Mouse (Mus musculus): ENCODE data around the gene Mef2c. TPM values are rescaled to one million over a fixed set of nuclear protein-coding genes. Genes with fewer than 3 reads are reported as not detected.

The Mef2c gene
- total and polyA plus RNA-seq, 3 experiments, result not detected

DNA sequence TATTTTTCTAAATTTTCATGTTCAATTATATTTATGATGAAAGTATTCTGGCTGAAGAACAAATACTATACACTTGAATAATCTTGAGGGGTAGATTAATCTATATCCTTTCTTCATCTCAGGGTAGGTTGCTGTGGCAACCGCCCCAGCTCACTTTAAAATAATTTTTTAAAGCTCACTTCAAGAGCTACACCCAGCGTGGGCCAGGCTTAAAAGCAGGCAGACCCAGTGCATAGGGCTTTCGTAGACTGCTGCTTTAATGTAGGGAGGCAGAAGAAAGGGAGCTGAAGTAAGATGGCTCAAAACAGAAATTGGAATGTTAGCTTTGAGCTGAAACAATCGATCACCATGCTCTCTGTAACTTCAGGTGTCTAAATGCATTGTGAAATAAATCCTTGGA is 17.0 kb downstream of the Mef2c start:
- TF ChIP-seq POLR2A (IDR thresholded peaks at IDR 0.05; ENCODE audit: control insufficient read depth in 1 of 2, insufficient read depth in 1 of 2, low read depth in 1 of 2, low read length in 2 of 2, poor library complexity in 1 of 2), result no peak
- TF ChIP-seq BHLHE40 (IDR thresholded peaks at IDR 0.05; ENCODE audit: borderline replicate concordance, low read depth, low read length), result no peak
- no peak for TF ChIP-seq POLR2AphosphoS2 (IDR thresholded peaks at IDR 0.05; ENCODE audit: low read length)
- TF ChIP-seq MXI1 (IDR thresholded peaks at IDR 0.05; ENCODE audit: low read depth, low read length), result no peak
- TF ChIP-seq GATA1 (IDR thresholded peaks at IDR 0.05; ENCODE audit: low read depth, low read length), result no peak
- TF ChIP-seq RCOR1 (IDR thresholded peaks at IDR 0.05; ENCODE audit: low read depth, low read length), result no peak
- TF ChIP-seq ETS1 (IDR thresholded peaks at IDR 0.05; ENCODE audit: low read depth, low read length), result no peak
- TF ChIP-seq TBP (IDR thresholded peaks at IDR 0.05; ENCODE audit: low read depth, low read length), result no peak
- TF ChIP-seq ZC3H11A (IDR thresholded peaks at IDR 0.05; ENCODE audit: low read depth, low read length), result no peak
- TF ChIP-seq RAD21 (IDR thresholded peaks at IDR 0.05; ENCODE audit: low read depth, low read length), result no peak
- TF ChIP-seq E2F4 (IDR thresholded peaks at IDR 0.05; ENCODE audit: borderline replicate concordance, low read depth, low read length), result no peak
- no peak for TF ChIP-seq CHD1 (IDR thresholded peaks at IDR 0.05; ENCODE audit: low read depth, low read length)
- TF ChIP-seq USF2 (IDR thresholded peaks at IDR 0.05; ENCODE audit: borderline replicate concordance in 1 of 2, insufficient read depth in 1 of 2, low read depth in 1 of 2, low read length in 2 of 2), result no peak
- TF ChIP-seq EP300 (IDR thresholded peaks at IDR 0.05; ENCODE audit: low read depth in 1 of 2, low read length in 2 of 2), result no peak
- no peak for TF ChIP-seq MYC (IDR thresholded peaks at IDR 0.05; ENCODE audit: low read depth, low read length)
- TF ChIP-seq ZKSCAN1 (IDR thresholded peaks at IDR 0.05; ENCODE audit: low read depth, low read length), result no peak
- TF ChIP-seq MAFK (IDR thresholded peaks at IDR 0.05; ENCODE audit: borderline replicate concordance, low read depth, low read length), result no peak
- peaks cover 3 to 4% of the 10 kb centered on the region in 2 experiments; a peak in 2 of 4 replicates for H3K4me1 ChIP-seq (ENCODE audit: control insufficient read depth in 1 of 2, insufficient read depth in 2 of 2, low read length in 2 of 2)
- no peak overlapping the region for H3K4me3 ChIP-seq (ENCODE audit: control insufficient read depth in 1 of 2, insufficient read depth in 1 of 2, low read depth in 2 of 2, low read length in 2 of 2)
- H3K9me3 ChIP-seq (replicated peaks; ENCODE audit: insufficient read depth, low read length), result no peaks in the 10 kb centered on the region
- H3K79me2 ChIP-seq (ENCODE audit: control insufficient read depth, insufficient read depth, low read length, poor library complexity), result no peaks in the 10 kb centered on the region
- H3K27me3 ChIP-seq (ENCODE audit: control insufficient read depth in 1 of 2, insufficient read depth in 2 of 2, low read length in 2 of 2), result no peaks in the 10 kb centered on the region
- no peak for DNase-seq (ENCODE audit: low read depth, low spot score)
- H3K36me3 ChIP-seq (ENCODE audit: control insufficient read depth in 1 of 2, insufficient read depth in 2 of 2, low read length in 2 of 2), result peaks cover 0 to 9% of the 10 kb centered on the region in 2 experiments; a peak in 2 of 4 replicates
- H3K9ac ChIP-seq (ENCODE audit: control insufficient read depth, low read depth, low read length, poor library complexity, severe bottlenecking), result no peak overlapping the region
- no peak overlapping the region for H3K27ac ChIP-seq (ENCODE audit: control insufficient read depth, low read depth, low read length)

- H3K9ac ChIP-seq (ENCODE audit: control insufficient read depth, low read depth, low read length, poor library complexity, severe bottlenecking), result no peak overlapping the region
- no peaks in the 10 kb centered on the region for H3K79me2 ChIP-seq (ENCODE audit: control insufficient read depth, insufficient read depth, low read length, poor library complexity)
- peaks cover 3 to 4% of the 10 kb centered on the region in 2 experiments; a peak in 2 of 4 replicates for H3K4me1 ChIP-seq (ENCODE audit: control insufficient read depth in 1 of 2, insufficient read depth in 2 of 2, low read length in 2 of 2)
- no peak overlapping the region for H3K27ac ChIP-seq (ENCODE audit: control insufficient read depth, low read depth, low read length)
- peak; percentile 12 for DNase-seq (ENCODE audit: low read depth, low spot score)
- no peaks in the 10 kb centered on the region for H3K27me3 ChIP-seq (ENCODE audit: control insufficient read depth in 1 of 2, insufficient read depth in 2 of 2, low read length in 2 of 2)
- no peak overlapping the region for H3K4me3 ChIP-seq (ENCODE audit: control insufficient read depth in 1 of 2, insufficient read depth in 1 of 2, low read depth in 2 of 2, low read length in 2 of 2)
- peaks cover 0 to 5% of the 10 kb centered on the region in 2 experiments; a peak in 2 of 4 replicates for H3K36me3 ChIP-seq (ENCODE audit: control insufficient read depth in 1 of 2, insufficient read depth in 2 of 2, low read length in 2 of 2)
- TF ChIP-seq JUND (IDR thresholded peaks at IDR 0.05; ENCODE audit: low read depth, low read length) (no peak), MYB (IDR thresholded peaks at IDR 0.05; ENCODE audit: low read depth, low read length) (no peak), BHLHE40 (IDR thresholded peaks at IDR 0.05; ENCODE audit: borderline replicate concordance, low read depth, low read length) (no peak), TCF12 (IDR thresholded peaks at IDR 0.05; ENCODE audit: low read depth, low read length) (peak; percentile 35; the same call in 1 of the 2 replicates), MAX (IDR thresholded peaks at IDR 0.05; ENCODE audit: low read length) (no peak), EP300 (IDR thresholded peaks at IDR 0.05; ENCODE audit: low read depth in 1 of 2, low read length in 2 of 2) (peak; percentile 31 to 46; a peak in 1 of 4 replicates)
- H3K9me3 ChIP-seq (replicated peaks; ENCODE audit: insufficient read depth, low read length), result no peaks in the 10 kb centered on the region
Observed at GRCm38 (mm10) chr13:83523232-83523969, 19.6 kb downstream of the Mef2c start.
